Mouse (Mus musculus): ENCODE results near the gene Arhgap27. TPM values are rescaled to one million over a fixed set of nuclear protein-coding genes. Genes with fewer than 3 reads are reported as not detected.

The Arhgap27 gene
- polyA plus RNA-seq, 1 experiment: 0.48 TPM

DNA sequence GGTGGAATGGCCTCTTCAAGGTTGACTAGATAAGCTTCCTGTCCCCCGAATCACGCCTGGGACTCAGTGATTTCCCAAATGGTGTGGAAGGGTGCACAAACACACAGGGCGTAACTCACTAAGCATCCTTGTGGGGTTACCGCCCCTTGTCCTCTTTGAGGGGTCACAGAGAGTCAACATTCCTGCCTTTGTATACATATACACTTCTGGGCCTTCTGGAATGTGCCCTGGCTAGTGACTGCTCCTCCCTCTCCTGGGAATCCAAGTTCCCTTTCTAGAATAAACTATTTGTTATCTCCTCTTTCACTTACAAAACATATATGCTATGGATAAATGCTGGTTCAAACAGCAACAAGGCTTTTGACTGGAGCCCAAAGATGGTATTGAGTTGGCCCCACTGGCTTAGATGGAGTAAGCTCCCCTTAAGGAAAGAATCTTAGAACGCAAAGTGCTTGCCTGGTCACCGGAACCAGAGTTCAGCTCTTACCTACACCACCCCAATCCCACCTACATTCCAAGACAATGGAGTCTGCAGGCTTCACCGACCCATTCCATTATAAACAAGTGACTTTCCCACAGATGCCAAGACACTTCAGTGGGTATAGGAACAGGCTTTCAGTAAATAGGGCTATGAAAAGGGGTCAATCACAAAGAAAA is 24.5 kb upstream of the Arhgap27 start:
- Histone ChIP-seq H3K36me3 (ENCODE audit: control insufficient read depth) (peaks cover 72% of the 10 kb centered on the region), H3K4me3 (replicated peaks) (no peak overlapping the region), H3K9me3 (ENCODE audit: control insufficient read depth, low read length) (no peaks in the 10 kb centered on the region), H3K27me3 (ENCODE audit: control insufficient read depth) (no peaks in the 10 kb centered on the region), H3K4me1 (ENCODE audit: control insufficient read depth) (no peaks in the 10 kb centered on the region; the same call in 1 of the 2 replicates)
- no peak for TF ChIP-seq GATA1 (IDR thresholded peaks at IDR 0.05; ENCODE audit: low read length)
- TF ChIP-seq TAL1 (IDR thresholded peaks at IDR 0.05; ENCODE audit: low read length): no peak

DNA sequence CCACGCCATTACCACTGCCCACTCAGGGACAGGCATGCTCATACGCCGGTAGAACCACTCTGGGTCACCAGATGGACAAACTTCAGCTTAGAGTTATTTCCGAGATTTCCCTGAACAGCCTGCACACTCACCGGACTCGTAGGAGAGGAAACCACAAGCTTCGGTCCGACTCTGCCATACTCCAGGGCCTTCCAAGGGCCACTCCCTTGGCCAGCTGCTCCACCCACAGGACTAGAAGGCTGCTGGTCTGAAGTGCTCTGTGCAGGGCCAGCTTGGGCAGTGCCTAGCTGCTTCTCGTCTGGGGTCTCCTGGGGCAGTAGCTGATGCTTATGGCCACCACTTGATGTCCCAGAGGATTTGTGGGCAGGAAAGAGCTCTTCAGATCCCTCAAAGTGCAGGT is 23.3 kb upstream of the Arhgap27 start:
- peaks cover 69% of the 10 kb centered on the region for H3K36me3 ChIP-seq (ENCODE audit: control insufficient read depth)
- TF ChIP-seq GATA1 (IDR thresholded peaks at IDR 0.05; ENCODE audit: low read length) (no peak), TAL1 (IDR thresholded peaks at IDR 0.05; ENCODE audit: low read length) (no peak)

DNA sequence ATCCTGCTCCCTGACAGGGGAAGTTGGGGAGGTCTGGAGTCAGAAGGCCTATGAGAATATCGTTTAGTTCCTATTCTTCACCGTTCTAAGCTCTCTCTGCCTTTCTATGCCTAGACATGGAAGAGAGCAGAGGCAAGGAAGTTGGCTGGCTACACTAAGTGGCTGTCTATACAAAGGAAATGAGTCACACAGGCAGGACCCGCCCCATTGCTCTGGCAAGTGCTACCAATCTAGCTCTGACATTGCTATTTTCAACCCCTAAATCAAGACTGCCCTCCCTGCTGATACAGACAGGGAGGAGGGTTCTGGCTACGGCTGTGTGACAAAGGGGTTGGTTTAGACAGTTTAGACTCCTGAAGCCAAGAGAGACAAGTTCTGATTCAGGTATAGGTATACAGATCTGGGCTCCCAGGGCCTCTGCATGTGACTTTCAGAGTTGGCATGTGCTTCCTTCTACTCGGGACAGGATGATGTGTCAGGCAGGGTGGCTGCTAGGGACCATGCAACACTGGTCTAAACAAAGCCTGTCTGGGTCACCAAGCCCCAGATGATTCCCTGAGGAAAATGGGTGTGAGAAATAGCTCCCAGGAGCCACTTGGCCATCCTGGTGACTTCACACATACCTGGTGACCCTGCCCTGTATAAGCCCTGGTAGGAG is 18.6 kb upstream of the Arhgap27 start:
- peaks cover 71% of the 10 kb centered on the region for H3K36me3 ChIP-seq (ENCODE audit: control insufficient read depth)
- no peaks in the 10 kb centered on the region; the same call in none of the 2 replicates for H3K4me1 ChIP-seq (ENCODE audit: control insufficient read depth)
- no peak overlapping the region for H3K4me3 ChIP-seq (replicated peaks)
- H3K9me3 ChIP-seq (ENCODE audit: control insufficient read depth, low read length): no peaks in the 10 kb centered on the region
- TF ChIP-seq TAL1 (IDR thresholded peaks at IDR 0.05; ENCODE audit: low read length): no peak
- no peak for TF ChIP-seq GATA1 (IDR thresholded peaks at IDR 0.05; ENCODE audit: low read length)
- H3K27me3 ChIP-seq (ENCODE audit: control insufficient read depth): no peaks in the 10 kb centered on the region

More for the DNA sequence above, 23.3 kb upstream of the Arhgap27 start:
- no peaks in the 10 kb centered on the region for H3K27me3 ChIP-seq (ENCODE audit: control insufficient read depth)
- no peaks in the 10 kb centered on the region for H3K9me3 ChIP-seq (ENCODE audit: control insufficient read depth, low read length)
- no peak overlapping the region for H3K4me3 ChIP-seq (replicated peaks)
- H3K4me1 ChIP-seq (ENCODE audit: control insufficient read depth): no peaks in the 10 kb centered on the region; the same call in none of the 2 replicates

DNA sequence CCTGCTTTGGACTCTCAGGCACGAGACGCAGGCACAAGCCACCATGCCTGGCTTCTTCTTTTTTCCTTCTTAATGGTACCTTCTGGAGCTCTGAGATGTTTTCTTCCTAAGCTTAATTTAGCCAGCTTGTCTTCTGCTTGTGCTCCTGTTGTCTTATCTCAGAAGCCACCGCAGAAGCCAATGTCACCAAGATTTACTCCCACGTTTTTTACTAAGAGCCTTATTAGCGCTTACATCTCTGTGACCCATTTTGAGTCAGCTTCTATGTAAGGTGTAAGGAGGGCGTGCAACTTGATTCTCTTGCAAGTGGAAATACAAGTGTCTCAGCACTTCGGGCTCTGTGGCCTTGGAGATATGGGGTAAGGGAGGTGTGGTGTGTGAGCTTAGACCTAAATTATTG is 18.0 kb upstream of the Arhgap27 start:
- H3K27me3 ChIP-seq (ENCODE audit: control insufficient read depth): no peaks in the 10 kb centered on the region
- no peaks in the 10 kb centered on the region; the same call in none of the 2 replicates for H3K4me1 ChIP-seq (ENCODE audit: control insufficient read depth)
- H3K36me3 ChIP-seq (ENCODE audit: control insufficient read depth): peaks cover 71% of the 10 kb centered on the region
- no peaks in the 10 kb centered on the region for H3K9me3 ChIP-seq (ENCODE audit: control insufficient read depth, low read length)
- TF ChIP-seq TAL1 (IDR thresholded peaks at IDR 0.05; ENCODE audit: low read length) (no peak), GATA1 (IDR thresholded peaks at IDR 0.05; ENCODE audit: low read length) (no peak)
- no peak overlapping the region for H3K4me3 ChIP-seq (replicated peaks)

DNA sequence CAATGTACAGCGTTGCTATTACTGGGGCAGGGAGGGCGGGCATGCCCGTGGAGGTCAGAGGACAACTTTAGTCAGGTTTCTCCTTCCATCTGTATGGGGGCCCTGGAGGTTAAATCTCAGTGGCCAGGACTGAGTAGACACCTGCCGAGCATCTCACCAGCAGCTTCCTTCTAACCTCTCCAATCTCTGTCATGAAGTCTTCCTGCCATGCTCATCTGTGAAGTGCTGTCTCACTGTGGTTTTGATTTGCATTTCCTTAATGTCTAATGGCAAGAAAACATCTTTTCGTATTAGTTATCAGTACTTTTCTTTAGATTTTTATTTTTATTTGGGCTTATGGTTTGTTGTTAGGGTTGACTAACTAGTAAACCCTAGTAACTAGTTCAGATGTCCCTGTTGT is 17.0 kb upstream of the Arhgap27 start:
- Histone ChIP-seq H3K9me3 (ENCODE audit: control insufficient read depth, low read length) (no peaks in the 10 kb centered on the region), H3K27me3 (ENCODE audit: control insufficient read depth) (no peaks in the 10 kb centered on the region), H3K4me3 (replicated peaks) (no peak overlapping the region), H3K36me3 (ENCODE audit: control insufficient read depth) (peaks cover 69% of the 10 kb centered on the region), H3K4me1 (ENCODE audit: control insufficient read depth) (no peaks in the 10 kb centered on the region; the same call in none of the 2 replicates)
- TF ChIP-seq TAL1 (IDR thresholded peaks at IDR 0.05; ENCODE audit: low read length) (no peak), GATA1 (IDR thresholded peaks at IDR 0.05; ENCODE audit: low read length) (no peak)

DNA sequence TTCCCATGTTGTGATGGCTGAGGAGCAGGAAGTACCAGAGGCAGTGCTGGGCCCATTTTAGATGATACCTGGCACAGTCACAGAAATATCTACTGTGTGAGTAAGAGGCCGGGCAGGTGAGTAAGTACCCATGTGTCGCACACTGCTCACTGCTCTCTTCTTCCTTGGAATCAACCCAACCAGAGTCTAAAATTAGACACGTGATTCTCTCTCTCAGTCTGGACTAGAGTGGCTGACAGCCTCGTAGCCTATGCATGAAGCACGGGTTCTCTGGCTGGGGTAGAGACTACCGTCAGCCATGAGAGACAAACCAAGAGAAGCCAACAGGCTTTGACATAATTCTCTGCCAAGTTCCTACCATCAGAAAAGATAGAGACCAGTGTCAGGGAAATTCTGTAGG is 14.8 kb upstream of the Arhgap27 start:
- TF ChIP-seq TAL1 (IDR thresholded peaks at IDR 0.05; ENCODE audit: low read length) (no peak), GATA1 (IDR thresholded peaks at IDR 0.05; ENCODE audit: low read length) (no peak)
- Histone ChIP-seq H3K36me3 (ENCODE audit: control insufficient read depth) (peaks cover 76% of the 10 kb centered on the region), H3K4me1 (ENCODE audit: control insufficient read depth) (no peaks in the 10 kb centered on the region; the same call in none of the 2 replicates)

DNA sequence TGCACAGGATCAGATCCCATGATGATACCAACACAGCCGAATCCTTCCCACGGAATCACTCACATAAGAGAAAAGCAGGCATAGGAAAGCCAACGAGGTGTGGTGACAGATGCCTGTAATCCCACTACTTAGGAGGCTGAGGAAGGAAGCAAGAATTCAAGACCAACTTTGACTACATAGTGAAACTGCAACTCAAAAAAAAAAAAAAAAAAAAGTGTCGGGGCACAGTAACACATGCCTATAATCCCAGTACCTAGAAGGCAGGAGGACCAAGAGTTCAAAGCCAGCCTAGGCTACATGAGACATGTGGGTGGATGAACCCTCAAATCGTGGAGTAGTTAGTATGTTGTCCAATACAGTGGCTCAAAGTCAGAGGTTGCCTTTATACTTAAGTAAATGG is 12.3 kb upstream of the Arhgap27 start:
- Histone ChIP-seq H3K4me3 (replicated peaks) (no peak overlapping the region), H3K36me3 (ENCODE audit: control insufficient read depth) (peaks cover 77% of the 10 kb centered on the region), H3K9me3 (ENCODE audit: control insufficient read depth, low read length) (no peaks in the 10 kb centered on the region), H3K4me1 (ENCODE audit: control insufficient read depth) (no peaks in the 10 kb centered on the region), H3K27me3 (ENCODE audit: control insufficient read depth) (no peaks in the 10 kb centered on the region)
- TF ChIP-seq GATA1 (IDR thresholded peaks at IDR 0.05; ENCODE audit: low read length): no peak
- TF ChIP-seq TAL1 (IDR thresholded peaks at IDR 0.05; ENCODE audit: low read length): no peak

More for the DNA sequence above, 14.8 kb upstream of the Arhgap27 start:
- Histone ChIP-seq H3K4me3 (replicated peaks) (no peak overlapping the region), H3K9me3 (ENCODE audit: control insufficient read depth, low read length) (no peaks in the 10 kb centered on the region), H3K27me3 (ENCODE audit: control insufficient read depth) (no peaks in the 10 kb centered on the region)

DNA sequence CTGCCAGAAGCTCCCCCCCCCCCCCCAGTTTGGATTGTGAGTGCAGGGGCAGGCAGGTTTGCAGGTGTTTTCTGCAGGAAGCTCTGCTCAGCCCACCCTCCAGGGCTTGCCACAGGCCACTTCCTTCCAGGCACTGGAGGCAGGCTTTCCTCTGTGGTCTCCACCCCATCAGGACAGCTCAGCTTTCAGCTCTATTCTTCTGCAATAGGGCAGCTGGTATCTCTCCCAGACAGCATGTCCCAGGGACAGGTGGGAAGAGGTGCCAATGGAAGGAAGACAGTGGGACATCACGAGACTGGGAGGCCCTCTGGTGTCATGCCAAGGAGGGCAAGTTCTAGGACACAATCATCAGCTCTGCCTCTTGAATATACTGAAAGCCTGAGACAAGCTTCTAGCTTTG is 11.8 kb upstream of the Arhgap27 start:
- Histone ChIP-seq H3K4me3 (replicated peaks) (no peak overlapping the region), H3K9me3 (ENCODE audit: control insufficient read depth, low read length) (no peaks in the 10 kb centered on the region), H3K4me1 (ENCODE audit: control insufficient read depth) (no peaks in the 10 kb centered on the region), H3K27me3 (ENCODE audit: control insufficient read depth) (no peaks in the 10 kb centered on the region), H3K36me3 (ENCODE audit: control insufficient read depth) (peaks cover 82% of the 10 kb centered on the region)
- TF ChIP-seq TAL1 (IDR thresholded peaks at IDR 0.05; ENCODE audit: low read length) (no peak), GATA1 (IDR thresholded peaks at IDR 0.05; ENCODE audit: low read length) (no peak)

DNA sequence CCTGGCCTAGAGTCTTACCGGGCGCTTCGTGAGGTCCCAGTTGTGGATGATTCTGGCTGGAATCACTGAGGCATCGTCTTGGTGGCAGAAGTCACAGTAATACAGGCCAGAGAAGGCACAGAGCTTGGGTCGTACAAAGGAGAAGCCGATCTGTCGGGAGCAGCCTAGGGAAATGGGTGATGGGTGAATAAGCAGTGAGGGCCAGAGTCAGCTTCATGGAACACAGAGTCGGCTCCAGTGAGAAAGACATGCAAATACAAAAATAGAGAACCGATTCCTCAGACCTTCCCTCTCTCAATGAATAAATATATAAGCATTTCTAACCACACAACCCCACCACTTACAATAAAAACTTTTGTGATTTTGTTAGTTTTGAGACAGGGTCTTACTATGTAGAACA is 10.4 kb upstream of the Arhgap27 start:
- peaks cover 77% of the 10 kb centered on the region for H3K36me3 ChIP-seq (ENCODE audit: control insufficient read depth)
- no peaks in the 10 kb centered on the region for H3K9me3 ChIP-seq (ENCODE audit: control insufficient read depth, low read length)
- no peaks in the 10 kb centered on the region for H3K4me1 ChIP-seq (ENCODE audit: control insufficient read depth)
- TF ChIP-seq TAL1 (IDR thresholded peaks at IDR 0.05; ENCODE audit: low read length) (no peak), GATA1 (IDR thresholded peaks at IDR 0.05; ENCODE audit: low read length) (no peak)
- H3K27me3 ChIP-seq (ENCODE audit: control insufficient read depth): no peaks in the 10 kb centered on the region
- H3K4me3 ChIP-seq (replicated peaks): no peak overlapping the region

Measured in erythroblast, embryonic 14.5 days (primary cell).